Mouse (Mus musculus): ENCODE data around the gene Clip3.

DNA sequence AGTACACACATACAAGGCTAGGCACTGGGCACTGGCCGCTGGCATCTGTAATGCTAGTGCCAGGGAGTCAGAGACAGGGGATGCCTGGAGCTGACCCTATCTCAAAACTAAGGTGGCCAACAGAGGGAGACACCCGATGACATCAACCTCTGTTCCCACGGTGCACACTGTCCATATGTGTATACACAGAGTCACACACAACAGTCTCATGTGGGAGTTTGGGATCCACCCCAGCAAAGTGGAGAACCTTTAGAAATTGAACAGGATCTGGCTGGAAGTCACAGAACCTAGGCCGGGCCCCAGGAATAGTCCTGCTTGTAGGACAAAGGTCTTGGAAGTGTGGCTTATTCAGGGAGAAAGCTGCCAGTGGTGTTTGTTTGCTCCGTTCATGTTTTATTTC is 2.8 kb downstream of the Clip3 start:
- TF ChIP-seq CTCF (IDR thresholded peaks at IDR 0.05; ENCODE audit: borderline replicate concordance, extremely low read depth, insufficient read depth, insufficient read length), result no peak
- no peak for TF ChIP-seq POLR2A (IDR thresholded peaks at IDR 0.05; ENCODE audit: borderline replicate concordance, extremely low read depth, insufficient read depth, insufficient read length, poor library complexity, severe bottlenecking)
